Mouse (Mus musculus) heart, postnatal 0 days (tissue): ENCODE measurements around the gene Tuba3a.

Experiments used
- CTCF ChIP-seq: IDR thresholded peaks from 2 replicates; pipeline ENCODE4 v1.5.1; 2016; ENCODE audit warnings: antibody characterized with exemption, control low read depth, low read depth
- EP300 ChIP-seq: IDR thresholded peaks from 2 replicates; pipeline ENCODE4 v1.6.1; 2016; ENCODE audit warnings: antibody characterized with exemption, low read depth

DNA sequence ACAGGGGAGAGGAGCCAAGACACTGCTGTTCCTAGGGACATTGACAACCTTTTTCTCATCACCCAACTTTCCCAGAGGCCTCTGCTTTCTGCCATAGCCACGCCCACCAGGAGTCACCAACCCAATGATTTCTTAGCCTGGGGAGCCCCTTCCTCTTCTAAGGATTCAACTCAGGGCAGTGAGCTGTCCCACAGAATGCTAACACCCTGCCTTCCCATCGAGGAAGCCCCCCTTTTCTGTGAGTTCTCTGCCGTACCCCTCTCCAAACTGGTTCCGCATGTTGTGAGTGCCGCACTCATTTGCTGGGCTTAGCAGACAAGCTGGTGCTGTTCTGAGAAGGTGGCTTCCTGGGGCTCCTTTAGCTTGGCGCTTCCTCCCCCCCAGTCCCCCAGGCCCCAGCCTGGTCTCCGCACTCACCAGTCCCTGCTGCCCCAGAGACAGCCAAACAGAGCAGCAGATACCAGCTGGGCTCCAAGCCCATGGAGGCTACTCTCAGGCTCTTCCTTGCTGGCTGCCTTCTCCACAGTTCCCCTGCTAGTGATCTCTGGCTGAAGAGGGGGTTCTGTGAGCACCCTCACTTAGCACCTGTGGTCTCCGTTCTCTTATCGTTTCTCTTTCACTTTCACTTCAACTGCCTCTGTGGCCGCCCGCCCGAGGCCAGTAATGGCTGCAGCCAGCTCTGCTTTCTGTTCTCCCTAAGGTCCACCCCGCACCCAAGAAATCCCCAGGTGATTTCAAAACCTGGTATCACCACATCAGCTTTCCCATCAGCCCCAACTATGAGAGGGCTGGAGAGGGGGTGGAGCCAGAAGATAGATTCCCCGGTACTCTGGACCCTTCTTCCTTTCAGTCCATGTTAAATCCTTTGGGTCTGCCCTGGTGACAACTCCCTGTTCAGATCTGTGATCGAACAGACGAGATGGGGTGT lies 54.5 kb downstream of the Tuba3a start, which contains the start of gene Tapbpl:
- no peak for TF ChIP-seq CTCF
- TF ChIP-seq EP300: no peak
